Mouse (Mus musculus): ENCODE results near the gene Ppp4r2. TPM values are rescaled to one million over a fixed set of nuclear protein-coding genes. Genes with fewer than 3 reads are reported as not detected.
"Not testable (repeated sequence)": the region's sequence is repeated elsewhere in the genome, so short reads cannot be mapped to it uniquely, and the experiment has no call there.

Gene Ppp4r2
- polyA plus RNA-seq, 1 experiment: 20.9 TPM

DNA sequence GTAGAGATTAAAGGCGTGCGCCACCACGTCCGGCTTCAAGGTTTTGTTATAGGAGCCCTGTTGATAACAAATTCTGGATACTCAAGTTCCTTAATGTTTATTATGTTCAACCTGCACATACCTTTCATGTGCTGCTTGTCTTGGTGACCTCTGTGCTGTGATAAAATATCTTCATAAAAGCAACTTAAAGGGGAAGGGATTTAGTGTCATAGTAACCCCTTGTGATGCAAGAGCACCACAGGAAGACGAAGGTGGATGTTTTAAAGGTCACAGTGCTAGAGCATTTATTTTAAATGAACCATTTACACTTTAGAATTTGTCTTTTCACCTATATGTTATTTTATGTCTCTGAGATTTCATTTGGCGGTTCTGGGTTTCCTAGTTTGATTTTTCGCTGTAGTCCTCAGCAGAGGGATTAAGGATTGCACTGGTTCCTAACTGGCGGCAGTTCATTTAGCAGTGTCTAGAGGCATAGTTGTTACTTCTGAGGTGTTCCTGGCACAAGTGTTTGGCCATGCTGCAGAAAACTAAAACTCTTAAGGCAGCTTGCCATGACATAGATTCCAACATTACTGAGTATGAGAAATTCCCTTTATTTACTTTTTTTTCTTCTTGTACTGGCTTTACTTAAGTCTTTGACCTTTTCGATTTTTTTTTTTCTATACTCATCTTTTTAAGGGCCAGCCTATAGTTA, 15.4 kb downstream of the Ppp4r2 start:
- peaks cover 26% of the 10 kb centered on the region for H3K4me1 ChIP-seq (ENCODE audit: control insufficient read depth, insufficient read depth, low read length)
- DNase-seq: no peak
- TF ChIP-seq CTCF (IDR thresholded peaks at IDR 0.05; ENCODE audit: insufficient read depth, low read length) (no peak), POLR2A (IDR thresholded peaks at IDR 0.05; ENCODE audit: borderline replicate concordance, extremely low read depth, low read depth, low read length) (no peak)
- no peak overlapping the region for H3K4me3 ChIP-seq (replicated peaks; ENCODE audit: extremely low read depth, low read depth, low read length)
- WGBS: 63% methylated on average over 9 of the region's 9 CpGs

DNA sequence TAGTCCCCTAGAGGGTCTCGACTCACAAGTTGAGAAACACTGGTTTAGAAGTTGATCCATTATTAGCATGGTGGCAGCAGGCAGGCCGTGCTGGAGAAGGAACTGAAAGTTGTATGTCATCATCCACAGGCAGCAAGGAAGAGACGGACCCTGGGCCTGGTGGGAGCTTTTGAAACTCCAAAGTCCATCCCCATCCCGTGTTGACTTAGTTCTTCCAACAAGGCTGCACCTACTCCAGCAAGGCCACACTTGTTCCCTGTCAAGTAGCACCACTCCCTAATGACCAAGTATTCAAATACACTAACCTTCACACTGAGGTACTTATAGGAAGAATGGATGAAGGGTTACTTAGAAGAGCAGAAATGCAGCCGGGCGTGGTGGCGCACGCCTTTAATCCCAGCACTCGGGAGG, 17.3 kb downstream of the Ppp4r2 start:
- TF ChIP-seq POLR2A (IDR thresholded peaks at IDR 0.05; ENCODE audit: borderline replicate concordance, extremely low read depth, low read depth, low read length) (no peak), CTCF (IDR thresholded peaks at IDR 0.05; ENCODE audit: insufficient read depth, low read length) (no peak)
- Histone ChIP-seq H3K4me3 (replicated peaks; ENCODE audit: extremely low read depth, low read depth, low read length) (no peak overlapping the region), H3K4me1 (ENCODE audit: control insufficient read depth, insufficient read depth, low read length) (peaks cover 28% of the 10 kb centered on the region)
- WGBS: 57% methylated on average over 9 of the region's 9 CpGs
- no peak for DNase-seq

DNA sequence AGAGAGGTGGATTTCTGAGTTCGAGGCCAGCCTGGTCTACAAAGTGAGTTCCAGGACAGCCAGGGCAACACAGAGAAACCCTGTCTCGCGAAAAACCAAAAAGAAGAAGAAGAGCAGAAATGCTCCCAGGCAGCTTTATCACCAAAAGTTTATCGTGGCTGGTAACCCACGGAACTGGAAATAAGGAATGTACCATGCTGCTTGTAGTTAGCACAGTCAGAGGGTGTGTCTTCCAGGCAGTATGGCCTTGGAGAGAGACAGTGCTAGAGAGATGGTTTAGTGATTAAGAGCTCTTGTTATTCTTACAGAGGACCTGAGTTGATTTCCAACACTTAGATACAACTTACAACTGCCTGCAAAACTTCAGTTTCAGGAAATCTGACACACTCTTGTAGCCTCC, 17.7 kb downstream of the Ppp4r2 start:
- H3K4me3 ChIP-seq (replicated peaks; ENCODE audit: extremely low read depth, low read depth, low read length): no peak overlapping the region
- DNase-seq: no peak
- TF ChIP-seq POLR2A (IDR thresholded peaks at IDR 0.05; ENCODE audit: borderline replicate concordance, extremely low read depth, low read depth, low read length) (no peak), CTCF (IDR thresholded peaks at IDR 0.05; ENCODE audit: insufficient read depth, low read length) (no peak)
- WGBS: 69% methylated on average over 5 of the region's 5 CpGs
- H3K4me1 ChIP-seq (ENCODE audit: control insufficient read depth, insufficient read depth, low read length): peaks cover 28% of the 10 kb centered on the region

DNA sequence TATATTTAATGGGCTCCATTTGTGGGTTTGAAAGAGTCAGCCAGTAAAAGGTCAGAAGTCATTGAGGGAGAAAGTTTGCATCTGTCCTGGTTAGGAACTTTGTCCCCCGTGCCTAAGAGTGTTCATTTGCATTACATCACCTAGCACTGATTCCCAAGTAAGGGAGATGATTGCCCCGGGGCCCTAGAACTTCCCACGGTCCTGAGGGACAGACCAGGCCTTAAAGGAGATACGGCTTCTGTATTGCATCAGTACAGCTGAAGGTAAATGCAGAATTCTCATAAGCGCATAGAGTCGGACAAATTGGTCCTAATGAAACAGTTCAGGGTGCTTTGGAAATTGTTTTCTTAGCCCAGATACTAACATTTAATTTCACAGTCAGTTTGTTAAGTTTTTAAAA, 31.9 kb downstream of the Ppp4r2 start:
- WGBS: 83% methylated on average over 6 of the region's 6 CpGs
- no peak for TF ChIP-seq CTCF (IDR thresholded peaks at IDR 0.05; ENCODE audit: insufficient read depth, low read length)

DNA sequence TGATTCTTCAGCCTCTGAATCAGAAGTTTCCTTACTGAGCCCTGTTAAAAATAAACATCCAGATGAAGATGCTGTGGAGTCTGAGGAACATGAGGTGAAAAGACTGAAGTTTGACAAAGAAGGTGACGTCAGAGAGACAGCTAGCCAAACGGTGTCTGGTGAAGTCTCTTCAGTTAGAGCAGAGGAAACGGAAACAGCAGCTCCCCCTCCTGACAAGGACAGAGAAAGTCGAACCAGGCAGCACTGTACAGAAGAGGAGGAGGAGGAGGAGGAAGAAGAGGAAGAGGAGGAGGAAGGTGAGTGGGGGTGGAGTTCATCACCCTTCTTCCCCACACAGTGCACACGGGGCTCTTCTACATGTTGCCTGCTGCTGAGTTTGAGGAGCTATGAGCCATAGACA, 32.4 kb downstream of the Ppp4r2 start:
- H3K4me1 ChIP-seq (ENCODE audit: control insufficient read depth, insufficient read depth, low read length); DNase-seq; H3K4me3 ChIP-seq (replicated peaks; ENCODE audit: extremely low read depth, low read depth, low read length): not testable (repeated sequence)
- WGBS: 36% methylated on average over 5 of the region's 5 CpGs

More for the DNA sequence above, 31.9 kb downstream of the Ppp4r2 start:
- DNase-seq: no peak
- Histone ChIP-seq H3K4me3 (replicated peaks; ENCODE audit: extremely low read depth, low read depth, low read length) (no peak overlapping the region), H3K4me1 (ENCODE audit: control insufficient read depth, insufficient read depth, low read length) (no peaks in the 10 kb centered on the region; the same call in 1 of the 2 replicates)

DNA sequence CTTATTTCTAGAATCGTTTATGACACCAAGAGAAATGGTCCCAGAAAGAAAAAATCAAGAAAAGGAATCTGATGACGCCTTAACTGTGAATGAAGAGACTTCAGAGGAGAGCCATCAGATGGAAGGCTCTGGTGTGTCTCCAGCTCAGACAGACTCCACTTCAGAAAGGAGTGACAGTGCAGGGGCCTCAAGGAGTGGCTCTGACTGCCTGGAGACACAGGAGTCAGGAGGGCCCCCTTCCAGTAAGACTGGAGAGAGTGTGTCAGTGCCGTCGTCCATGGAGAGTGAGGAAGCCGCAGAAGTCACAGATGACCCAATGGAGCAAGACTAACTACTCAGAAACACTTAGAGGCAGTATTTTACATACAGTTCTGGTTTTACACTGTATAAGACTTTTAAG, 32.8 kb downstream of the Ppp4r2 start:
- H3K4me3 ChIP-seq (replicated peaks; ENCODE audit: extremely low read depth, low read depth, low read length): not testable (repeated sequence)
- WGBS: 85% methylated on average over 5 of the region's 5 CpGs

DNA sequence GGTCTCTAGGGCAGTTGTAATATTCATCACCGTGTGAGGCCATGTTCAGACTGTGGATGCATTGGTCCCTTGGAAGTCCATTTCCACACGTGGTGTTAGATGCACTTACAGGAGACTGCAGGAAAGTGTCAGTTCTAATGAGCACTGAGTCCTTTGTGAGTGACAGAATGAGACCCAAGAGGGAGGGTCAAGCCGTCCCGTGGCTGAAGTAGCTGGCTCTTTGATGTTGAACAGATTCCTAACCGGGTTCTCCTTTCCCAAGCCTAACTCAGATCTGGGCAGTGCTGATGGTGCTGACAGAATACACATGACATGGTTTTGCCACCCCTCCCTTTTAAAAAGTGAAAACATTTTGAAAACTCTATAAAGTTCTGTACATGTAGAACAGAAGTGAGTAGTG, 35.4 kb downstream of the Ppp4r2 start:
- WGBS: 55% methylated on average over 5 of the region's 5 CpGs
- DNase-seq: no peak
- Histone ChIP-seq H3K4me3 (replicated peaks; ENCODE audit: extremely low read depth, low read depth, low read length) (no peak overlapping the region), H3K4me1 (ENCODE audit: control insufficient read depth, insufficient read depth, low read length) (no peaks in the 10 kb centered on the region)
- TF ChIP-seq POLR2A (IDR thresholded peaks at IDR 0.05; ENCODE audit: borderline replicate concordance, extremely low read depth, low read depth, low read length): no peak
- no peak for TF ChIP-seq CTCF (IDR thresholded peaks at IDR 0.05; ENCODE audit: insufficient read depth, low read length)

More for the DNA sequence above, 32.8 kb downstream of the Ppp4r2 start:
- not testable (repeated sequence) for DNase-seq; H3K4me1 ChIP-seq (ENCODE audit: control insufficient read depth, insufficient read depth, low read length)

DNA sequence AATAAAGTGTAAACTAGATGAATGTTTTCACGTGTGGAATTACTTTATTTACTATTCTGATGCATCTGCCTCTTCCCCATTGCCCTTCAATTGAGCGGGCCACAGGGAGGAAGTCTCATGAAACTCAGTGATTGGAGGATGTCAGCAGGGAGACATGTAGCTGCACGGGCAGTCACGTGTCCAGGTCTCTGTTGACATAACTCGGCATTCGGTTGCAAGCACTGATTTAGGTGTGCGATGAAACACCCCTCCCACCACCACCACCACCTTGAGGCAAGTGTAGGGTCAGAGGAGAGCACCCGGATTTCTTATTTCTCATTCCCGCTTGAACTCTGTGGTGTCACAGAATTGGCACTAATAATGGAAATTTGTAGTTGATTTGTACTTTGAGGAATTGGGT, 36.5 kb downstream of the Ppp4r2 start:
- DNase-seq: no peak
- TF ChIP-seq CTCF (IDR thresholded peaks at IDR 0.05; ENCODE audit: insufficient read depth, low read length): no peak
- TF ChIP-seq POLR2A (IDR thresholded peaks at IDR 0.05; ENCODE audit: borderline replicate concordance, extremely low read depth, low read depth, low read length): no peak
- WGBS: 71% methylated on average over 9 of the region's 9 CpGs
- H3K4me1 ChIP-seq (ENCODE audit: control insufficient read depth, insufficient read depth, low read length): no peaks in the 10 kb centered on the region
- H3K4me3 ChIP-seq (replicated peaks; ENCODE audit: extremely low read depth, low read depth, low read length): no peak overlapping the region

DNA sequence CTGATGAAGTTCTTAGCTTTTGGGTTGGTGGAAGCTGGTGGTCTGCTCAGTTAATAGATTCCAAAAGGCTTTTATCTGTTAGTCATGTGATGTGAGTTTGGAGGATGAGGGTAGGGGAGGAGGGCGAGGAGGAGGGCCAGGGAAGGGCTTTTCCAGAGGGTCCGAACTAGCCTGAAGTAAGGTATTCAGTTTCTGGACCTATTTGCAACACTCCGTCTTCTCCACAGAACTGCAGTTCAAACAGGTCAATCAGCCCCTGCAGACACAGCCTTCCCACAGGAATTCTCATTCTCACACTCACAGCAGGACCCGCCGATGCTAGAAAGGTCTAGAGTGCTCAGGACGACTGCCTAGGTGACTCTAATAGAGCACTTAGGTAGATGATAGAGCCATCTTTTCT, 39.8 kb downstream of the Ppp4r2 start:
- TF ChIP-seq POLR2A (IDR thresholded peaks at IDR 0.05; ENCODE audit: borderline replicate concordance, extremely low read depth, low read depth, low read length): no peak
- TF ChIP-seq CTCF (IDR thresholded peaks at IDR 0.05; ENCODE audit: insufficient read depth, low read length): no peak
- DNase-seq: no peak
- no peak overlapping the region for H3K4me3 ChIP-seq (replicated peaks; ENCODE audit: extremely low read depth, low read depth, low read length)
- H3K4me1 ChIP-seq (ENCODE audit: control insufficient read depth, insufficient read depth, low read length): no peaks in the 10 kb centered on the region
- WGBS: 73% methylated on average over 6 of the region's 6 CpGs

DNA sequence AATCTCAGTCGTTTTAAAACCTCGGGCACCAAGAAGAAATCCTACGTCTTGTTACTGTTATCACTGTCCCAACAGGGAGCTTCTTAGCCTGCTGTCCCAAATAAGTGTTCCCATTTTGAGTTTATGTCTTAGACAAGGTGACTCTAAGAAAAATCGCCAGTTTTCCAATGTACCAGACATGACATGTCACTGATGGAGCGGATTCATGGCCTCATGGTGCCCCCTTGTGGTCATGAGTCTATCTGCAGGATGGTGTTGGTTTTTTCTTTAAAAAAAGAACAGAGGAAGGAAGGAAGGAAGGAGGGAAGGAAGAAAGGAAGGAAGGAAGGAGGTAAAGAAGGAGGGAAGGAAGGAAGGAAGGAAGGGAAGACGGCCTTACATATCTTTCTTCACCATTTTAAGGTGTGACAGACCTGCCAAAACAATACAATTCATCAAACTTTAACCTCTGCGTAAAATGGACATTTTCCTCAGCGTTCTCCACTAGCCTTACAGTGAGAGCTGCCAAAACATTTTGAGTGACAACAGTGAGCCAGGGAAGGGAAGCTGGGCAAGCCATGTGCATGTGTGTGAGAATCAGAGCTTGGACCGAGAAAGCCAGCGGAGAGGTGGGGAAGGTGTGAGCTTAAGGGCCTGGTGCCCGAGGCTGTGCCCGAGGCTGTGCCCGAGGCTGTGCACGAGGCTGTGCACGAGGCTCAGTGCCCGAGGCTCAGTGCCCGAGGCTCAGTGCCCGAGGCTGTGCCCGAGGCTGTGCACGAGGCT, 42.6 kb downstream of the Ppp4r2 start:
- Histone ChIP-seq H3K4me3 (replicated peaks; ENCODE audit: extremely low read depth, low read depth, low read length) (no peak overlapping the region), H3K4me1 (ENCODE audit: control insufficient read depth, insufficient read depth, low read length) (no peaks in the 10 kb centered on the region)
- peak; percentile 57 for DNase-seq
- no peak for TF ChIP-seq POLR2A (IDR thresholded peaks at IDR 0.05; ENCODE audit: borderline replicate concordance, extremely low read depth, low read depth, low read length)
- TF ChIP-seq CTCF (IDR thresholded peaks at IDR 0.05; ENCODE audit: insufficient read depth, low read length): peak; percentile 72
- WGBS: 64% methylated on average over 20 of the region's 20 CpGs

Data from lung, adult 2 months (tissue).